Mouse (Mus musculus): ENCODE results near the gene Npff.

Gene Npff

DNA sequence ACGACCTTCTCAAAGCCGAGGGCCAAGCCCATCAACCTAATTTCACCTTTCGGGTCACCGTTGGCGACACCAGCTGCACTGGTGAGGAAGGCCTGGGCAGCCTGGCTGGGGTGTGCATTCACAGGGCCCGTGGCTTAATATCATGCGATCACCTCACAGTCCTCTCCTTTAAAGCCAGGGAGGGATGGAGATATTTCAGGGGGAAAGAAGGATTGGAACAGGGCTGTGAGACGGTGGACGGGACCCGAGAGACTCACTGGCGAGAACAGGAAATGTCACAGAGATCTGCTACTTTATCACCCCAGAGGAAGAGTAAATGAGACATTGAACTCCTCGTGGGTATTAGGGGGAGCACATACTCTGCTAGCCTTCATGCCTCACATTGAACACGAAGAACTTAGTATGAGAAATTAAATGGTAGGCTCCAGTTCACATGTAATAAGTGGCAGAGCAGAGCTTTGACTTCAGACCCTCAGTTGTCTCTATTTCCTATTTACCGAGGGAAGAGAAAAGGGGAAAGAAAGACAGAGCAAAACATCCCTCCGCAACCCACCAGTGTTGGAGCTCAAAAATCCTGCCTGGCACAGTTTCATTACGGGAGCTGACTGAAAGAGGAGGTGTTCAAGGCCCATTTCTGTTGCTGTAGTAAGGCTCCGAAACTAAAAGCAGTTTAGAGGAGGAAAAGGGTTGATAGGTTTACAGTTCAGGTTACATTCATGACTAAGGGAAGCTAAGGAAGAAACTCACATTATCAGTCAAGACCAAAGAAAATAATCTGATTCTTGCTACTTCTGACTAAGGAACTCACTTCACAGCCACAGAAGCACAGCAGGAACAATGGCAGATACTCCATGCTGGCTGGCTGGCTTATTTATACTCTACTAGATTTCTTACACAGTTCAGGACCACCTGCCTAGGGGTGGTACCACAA is 5.3 kb downstream of the Npff start:
- no peak for DNase-seq (ENCODE audit: low spot score)

DNA sequence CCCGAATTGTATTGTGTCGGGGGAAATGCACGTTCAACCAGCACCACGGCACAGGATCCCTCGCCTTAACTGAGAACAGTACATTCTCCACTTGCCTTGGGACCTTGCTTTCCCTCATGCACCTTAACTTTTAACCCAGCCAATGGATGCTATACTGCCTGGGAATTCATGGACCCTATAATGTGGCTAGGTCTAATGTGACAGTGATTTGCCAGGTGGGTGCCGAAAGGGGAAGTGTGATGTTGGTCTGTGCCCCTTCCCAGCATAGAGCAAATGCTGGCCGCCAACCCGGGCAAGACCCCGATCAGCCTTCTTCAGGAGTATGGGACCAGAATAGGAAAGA is 5.9 kb downstream of the Npff start:
- DNase-seq (ENCODE audit: low spot score): no peak

GRCm38 (mm10) chr15:102517976-102518858 is 6.5 kb downstream of the Npff start, which contains the start of gene Tarbp2:
Tarbp2 (plus strand) TSS chr15:102518192.
- DNase-seq (ENCODE audit: low spot score): peak; percentile 100

DNA sequence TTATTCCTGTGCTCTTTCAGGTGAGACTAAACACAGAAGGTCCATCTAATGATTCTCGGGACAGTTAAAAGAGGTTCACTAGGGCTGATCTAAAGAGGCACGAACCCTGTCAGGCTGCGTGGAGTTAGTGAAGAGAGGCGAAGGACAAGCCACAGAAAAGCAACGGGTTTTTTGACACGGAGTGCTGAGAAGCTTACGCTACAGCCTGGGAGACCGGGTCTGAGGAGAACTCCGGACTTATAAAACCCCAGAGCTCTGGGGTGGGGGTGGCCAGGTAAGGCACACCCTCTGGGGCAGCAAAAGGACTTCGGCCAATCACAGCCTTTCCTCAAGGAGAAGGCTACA is 7.1 kb downstream of the Npff start:
- no peak for DNase-seq (ENCODE audit: low spot score)

GRCm38 (mm10) chr15:102516728-102517404 is 7.9 kb downstream of the Npff start, which contains the start of gene Map3k12:
Map3k12 (minus strand) TSS chr15:102517064.
- peak; percentile 85 for DNase-seq (ENCODE audit: low spot score)

GRCm38 (mm10) chr15:102516293-102516692 is 8.4 kb downstream of the Npff start:
- DNase-seq (ENCODE audit: low spot score): peak; percentile 61

GRCm38 (mm10) chr15:102515791-102516190 is 9.0 kb downstream of the Npff start:
- DNase-seq (ENCODE audit: low spot score): no peak

DNA sequence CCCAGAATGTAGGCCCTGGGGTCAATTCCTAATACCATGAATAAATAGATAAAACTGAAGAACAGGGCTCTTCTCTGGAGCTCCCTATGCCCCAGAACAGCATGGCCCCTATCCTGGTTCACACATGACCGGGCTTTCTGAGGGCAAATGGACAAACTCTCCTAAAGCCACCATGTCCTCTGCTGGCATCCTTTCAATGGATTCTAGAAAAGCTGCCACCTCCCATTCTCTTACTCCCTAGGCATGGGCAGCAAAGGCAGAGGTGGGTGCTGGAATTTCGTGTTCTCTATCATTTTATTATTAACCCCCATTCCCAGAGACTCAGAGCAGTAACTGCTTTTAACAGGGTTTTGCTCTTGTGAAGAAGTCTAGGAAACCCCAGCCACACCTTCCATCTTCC is 9.5 kb downstream of the Npff start:
- DNase-seq (ENCODE audit: low spot score): no peak

DNA sequence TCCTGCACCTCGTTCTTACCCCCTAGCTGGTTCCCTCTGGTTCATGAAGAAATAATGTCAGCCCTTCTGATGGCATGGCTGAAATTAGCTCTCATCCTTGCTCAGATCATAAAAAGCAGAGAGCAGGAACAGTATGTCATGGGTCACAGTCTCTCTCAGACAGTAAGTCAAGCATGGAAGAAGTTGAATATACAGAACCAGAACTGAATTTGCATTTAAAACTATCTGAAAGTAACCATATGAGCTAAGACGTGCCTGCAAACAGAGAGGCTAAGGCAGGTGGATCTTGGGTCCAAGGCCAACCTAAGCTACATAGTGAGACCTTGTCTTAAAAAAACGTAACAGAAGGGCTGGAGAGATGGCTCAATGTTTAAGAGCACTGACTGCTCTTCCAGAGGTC is 11.7 kb downstream of the Npff start:
- DNase-seq (ENCODE audit: low spot score): no peak

DNA sequence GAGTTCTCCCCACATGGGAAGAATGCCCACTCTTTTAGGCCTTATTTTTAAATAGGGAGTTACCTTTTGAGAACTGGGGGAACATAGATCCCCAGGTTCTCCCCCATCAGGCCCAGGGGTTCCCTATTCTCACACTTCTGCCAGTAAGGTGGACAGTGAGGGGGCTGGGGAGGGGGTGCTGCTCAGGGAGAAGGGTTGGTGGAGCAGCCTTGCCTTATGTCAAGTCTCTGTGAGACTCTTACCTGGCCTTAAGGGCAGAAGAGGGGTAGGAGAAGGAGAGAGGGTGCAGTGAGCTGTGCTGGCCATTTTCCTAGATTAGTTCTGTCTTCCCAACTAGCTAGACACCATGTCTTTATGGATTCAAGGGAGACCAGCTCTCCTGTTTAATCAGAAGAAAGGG is 12.3 kb downstream of the Npff start:
- DNase-seq (ENCODE audit: low spot score): no peak

DNA sequence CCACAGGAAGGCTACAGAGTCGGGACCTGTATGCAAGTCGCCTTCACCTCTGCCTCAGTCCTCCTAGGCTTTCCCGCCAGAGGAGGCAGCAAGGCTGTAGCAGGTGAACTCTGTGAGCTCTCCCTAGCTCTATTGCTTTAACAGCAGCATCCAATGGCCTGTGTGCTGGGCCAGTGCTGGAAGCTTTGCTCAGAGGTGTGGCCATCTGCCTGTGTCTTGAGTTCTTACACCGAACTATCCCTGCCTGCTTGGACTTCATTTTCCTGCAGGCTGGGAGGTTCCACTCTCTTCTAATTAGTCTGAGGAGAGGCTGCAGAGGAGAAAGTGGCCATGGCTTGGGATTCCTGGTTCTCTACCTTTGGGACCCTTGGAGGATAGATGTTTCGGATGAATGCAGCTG is 12.7 kb downstream of the Npff start:
- peak; percentile 64 for DNase-seq (ENCODE audit: low spot score)

- peak; percentile 67 for DNase-seq (ENCODE audit: low spot score)
These were observed 13.4 kb downstream of the Npff start for GRCm38 (mm10) chr15:102511285-102511833.

GRCm38 (mm10) chr15:102510590-102511284 is 14.0 kb downstream of the Npff start:
- peak; percentile 98 for DNase-seq (ENCODE audit: low spot score)

- peak; percentile 55 for DNase-seq (ENCODE audit: low spot score)
These were observed 14.6 kb downstream of the Npff start for GRCm38 (mm10) chr15:102510110-102510509.

DNA sequence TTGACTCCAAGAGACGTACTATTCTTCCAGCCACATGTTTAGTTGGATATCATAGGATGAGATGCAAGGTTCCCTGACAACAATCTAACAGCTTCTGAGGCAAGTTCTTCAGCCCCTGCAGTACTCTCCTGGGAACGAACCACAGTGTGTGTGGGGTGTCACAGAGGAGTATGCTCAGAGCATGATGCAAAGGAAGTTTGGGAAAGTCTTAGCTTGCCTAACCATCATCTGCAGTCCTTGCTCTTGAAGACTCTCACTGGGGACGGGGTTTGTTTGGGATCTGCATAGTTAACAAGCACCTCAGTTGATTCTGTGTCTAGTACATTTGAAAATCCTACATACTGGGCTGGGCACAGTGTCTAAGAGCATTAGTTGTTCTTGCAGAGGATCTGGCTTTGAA is 16.4 kb downstream of the Npff start:
- DNase-seq (ENCODE audit: low spot score): no peak

DNA sequence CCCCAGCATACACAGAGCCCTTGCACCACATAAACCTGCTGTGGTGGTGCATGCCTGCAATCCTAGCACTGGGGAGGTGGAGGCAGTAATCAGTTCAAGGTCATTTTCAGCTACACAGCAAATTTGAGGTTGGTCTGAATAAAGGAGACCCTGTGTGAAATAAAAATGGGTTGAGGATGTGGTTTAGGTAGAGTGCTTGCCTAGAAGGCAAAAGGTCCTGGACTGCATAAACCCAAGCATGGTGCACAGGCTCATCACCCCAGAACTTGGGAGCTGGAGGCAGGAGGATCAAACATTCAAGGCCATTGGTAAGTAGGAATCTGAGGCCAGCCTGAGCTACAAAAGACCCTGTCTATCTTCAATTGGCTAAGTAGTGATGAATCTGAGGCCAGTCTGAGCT is 17.2 kb downstream of the Npff start:
- DNase-seq (ENCODE audit: low spot score): no peak

DNA sequence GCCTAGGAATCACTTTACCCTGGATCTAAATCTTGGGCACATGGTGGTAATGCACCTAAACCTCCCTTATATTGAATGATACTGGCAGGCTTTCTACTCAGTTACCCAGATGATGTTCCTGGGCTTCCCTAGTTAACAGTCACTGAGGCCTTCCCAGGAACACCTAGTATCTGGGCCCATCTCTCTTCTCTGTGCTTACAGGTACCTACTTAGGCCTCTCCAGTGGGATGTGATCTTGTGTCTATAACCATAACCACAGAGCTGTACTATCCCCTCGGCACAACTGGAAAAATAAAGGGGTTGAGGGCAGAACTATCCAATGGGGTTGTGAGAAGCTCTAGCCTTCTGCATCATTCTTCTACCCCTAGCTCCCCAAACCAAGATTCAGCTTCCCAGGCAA is 17.9 kb downstream of the Npff start:
- DNase-seq (ENCODE audit: low spot score): no peak

DNA sequence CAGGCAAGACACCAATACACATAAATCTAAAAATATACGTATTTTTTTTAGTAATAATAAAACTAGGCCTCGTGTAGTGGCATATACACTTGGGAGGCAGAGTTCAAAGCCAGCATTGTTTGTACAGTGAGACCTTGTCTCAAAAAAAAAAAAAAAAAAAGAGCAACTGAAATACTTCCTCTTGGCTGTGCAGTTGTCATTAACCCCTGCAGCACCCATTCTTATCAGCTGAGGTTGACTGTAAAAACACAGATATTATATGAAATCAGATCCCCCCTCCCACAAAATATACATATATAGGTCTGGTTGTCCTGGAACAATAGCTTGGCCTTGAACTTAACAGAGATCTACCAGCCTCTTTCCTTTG is 18.3 kb downstream of the Npff start:
- DNase-seq (ENCODE audit: low spot score): no peak

GRCm38 (mm10) chr15:102505770-102506463 is 18.8 kb downstream of the Npff start:
- DNase-seq (ENCODE audit: low spot score): no peak

GRCm38 (mm10) chr15:102505073-102505769 is 19.5 kb downstream of the Npff start:
- no peak for DNase-seq (ENCODE audit: low spot score)

All from MN1 (cell line).